Mouse (Mus musculus) forebrain, embryonic 13.5 days (tissue): ENCODE data around the gene Tbc1d4. TPM values are rescaled to one million over a fixed set of nuclear protein-coding genes. Genes with fewer than 3 reads are reported as not detected.
A peak's percentile ranks its signal among the peaks of the same experiment; 100 is the strongest.

Source experiments
- ATAC-seq: fragments of 200-750 bp; cut with Nextera tagmentation; 2 replicates; pipeline ENCODE4 v1.8.0; 2017
- H3K27ac ChIP-seq: fragments of 300-500 bp; sonication (generic); 2 replicates; pipeline ENCODE4 v1.5.1; 2015; ENCODE audit warnings: inconsistent platforms, mild to moderate bottlenecking, moderate library complexity
- H3K27me3 ChIP-seq: fragments of 300-500 bp; sonication (generic); 2 replicates; pipeline ENCODE4 v1.6.1; 2015; ENCODE audit warnings: mild to moderate bottlenecking, inconsistent platforms
- H3K36me3 ChIP-seq: fragments of 300-500 bp; sonication (generic); 2 replicates; pipeline ENCODE4 v1.6.1; 2015; ENCODE audit warnings: mild to moderate bottlenecking, inconsistent platforms; ENCODE audit not compliant: poor library complexity, severe bottlenecking
- H3K4me1 ChIP-seq: fragments of 300-500 bp; sonication (generic); 2 replicates; pipeline ENCODE4 v1.6.1; 2015; ENCODE audit warnings: inconsistent platforms
- H3K4me2 ChIP-seq: fragments of 300-500 bp; sonication (generic); 2 replicates; pipeline ENCODE4 v1.6.1; 2015; ENCODE audit warnings: inconsistent platforms, mild to moderate bottlenecking, moderate library complexity
- H3K4me3 ChIP-seq: fragments of 300-500 bp; sonication (generic); 2 replicates; pipeline ENCODE4 v1.5.1; 2015; ENCODE audit warnings: mild to moderate bottlenecking, inconsistent platforms
- H3K9ac ChIP-seq: fragments of 300-500 bp; sonication (generic); 2 replicates; pipeline ENCODE4 v1.6.1; 2015; ENCODE audit warnings: mild to moderate bottlenecking, inconsistent platforms
- H3K9me3 ChIP-seq: fragments of 300-500 bp; sonication (generic); replicated peaks from 2 replicates; pipeline ENCODE4 v1.6.1; 2016; ENCODE audit warnings: inconsistent platforms
- WGBS: fragments of 180-500 bp; shearing (Covaris S2); methylation state at CpG from one replicate; pipeline ENCODE4 v1.1.7; 2015; 5-methylcytosine and 5-hydroxymethylcytosine counted together
- polyA plus RNA-seq: library from polyadenylated mRNA; unstranded; fragments of >200 nt; fragmentation: Nextera tagmentation; extraction: Ambion mirVana; gene quantifications from 2 replicates; pipeline ENCODE4 v1.2.1, GENCODE M21; 2015

The Tbc1d4 gene
- polyA plus RNA-seq, 1 experiment from 2014 or later, result 7.3 TPM

DNA sequence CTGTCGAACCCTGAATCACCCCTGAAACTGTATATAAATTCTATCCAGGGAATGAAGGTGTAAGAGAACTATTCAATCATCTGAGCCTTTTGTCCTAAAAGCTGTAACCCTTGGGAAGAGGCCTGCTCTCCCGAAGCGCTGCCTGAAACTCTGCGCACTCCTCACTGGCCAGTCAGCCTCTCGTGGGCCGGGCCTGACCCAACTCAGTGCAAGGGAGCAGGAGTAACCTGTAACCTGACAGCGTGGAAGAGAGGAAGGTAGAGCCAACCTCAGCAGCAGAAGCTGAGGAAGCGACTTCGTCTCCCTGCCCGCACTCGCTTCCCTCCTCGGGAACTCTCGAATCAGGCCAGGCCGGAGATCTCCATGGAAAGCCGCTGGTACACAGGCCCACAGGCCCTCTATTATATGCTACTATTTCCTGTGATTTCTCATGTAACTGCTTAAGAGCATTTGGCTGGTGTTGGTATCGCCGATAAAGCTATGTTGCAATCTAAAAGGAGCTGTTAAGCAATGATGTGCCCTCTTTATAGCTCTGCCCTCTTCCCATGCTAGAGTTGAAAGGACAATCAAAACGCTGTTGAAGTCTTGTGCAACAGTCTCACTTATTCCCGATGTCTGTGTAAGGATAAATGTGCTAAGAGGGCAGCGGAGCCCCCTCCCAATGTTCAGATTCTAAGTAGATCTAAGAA, 60.0 kb downstream of the Tbc1d4 start:
- H3K9ac ChIP-seq, result no peak overlapping the region

GRCm38 (mm10) chr14:101541863-101542262, 67.1 kb downstream of the Tbc1d4 start:
- no peaks in the 10 kb centered on the region for H3K27me3 ChIP-seq
- WGBS, result 89% methylated on average over 9 of the region's 9 CpGs
- H3K4me2 ChIP-seq, result no peak overlapping the region
- H3K27ac ChIP-seq, result no peak overlapping the region
- H3K4me1 ChIP-seq, result no peaks in the 10 kb centered on the region
- no peak overlapping the region for H3K9ac ChIP-seq
- no peaks in the 10 kb centered on the region for H3K9me3 ChIP-seq
- H3K4me3 ChIP-seq, result no peak overlapping the region
- no peak for ATAC-seq
- no peaks in the 10 kb centered on the region for H3K36me3 ChIP-seq

More for the DNA sequence above, 60.0 kb downstream of the Tbc1d4 start:
- Histone ChIP-seq H3K36me3 (no peaks in the 10 kb centered on the region), H3K27ac (no peak overlapping the region), H3K9me3 (no peaks in the 10 kb centered on the region), H3K4me2 (no peak overlapping the region), H3K4me1 (no peaks in the 10 kb centered on the region), H3K27me3 (no peaks in the 10 kb centered on the region), H3K4me3 (no peak overlapping the region)
- ATAC-seq, result no peak
- 85% methylated on average over 20 of the region's 20 CpGs for WGBS

DNA sequence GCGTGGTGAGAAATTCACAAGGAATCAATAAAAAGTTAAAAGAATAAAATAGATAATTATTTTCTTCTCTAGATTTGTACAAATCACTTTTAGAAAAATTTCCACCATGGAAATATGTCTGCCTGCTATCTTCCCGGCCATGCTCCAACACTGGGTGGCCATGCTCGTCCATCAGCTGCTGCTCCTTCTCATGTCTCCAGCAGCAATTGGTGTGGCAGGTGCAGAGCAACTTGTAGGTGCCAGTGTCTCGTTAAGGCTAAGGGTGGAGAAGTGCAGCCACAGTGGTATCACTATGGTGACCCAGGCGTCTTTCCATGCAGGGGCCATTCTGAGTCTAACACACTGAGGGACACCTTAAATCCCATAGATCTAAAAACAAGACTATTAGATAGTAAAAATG, 67.8 kb downstream of the Tbc1d4 start:
- Histone ChIP-seq H3K27me3 (no peaks in the 10 kb centered on the region), H3K27ac (no peak overlapping the region), H3K36me3 (no peaks in the 10 kb centered on the region), H3K4me2 (no peak overlapping the region), H3K9ac (no peak overlapping the region), H3K9me3 (no peaks in the 10 kb centered on the region), H3K4me1 (no peaks in the 10 kb centered on the region), H3K4me3 (no peak overlapping the region)
- no peak for ATAC-seq
- WGBS, result 80% methylated on average over 5 of the region's 5 CpGs

DNA sequence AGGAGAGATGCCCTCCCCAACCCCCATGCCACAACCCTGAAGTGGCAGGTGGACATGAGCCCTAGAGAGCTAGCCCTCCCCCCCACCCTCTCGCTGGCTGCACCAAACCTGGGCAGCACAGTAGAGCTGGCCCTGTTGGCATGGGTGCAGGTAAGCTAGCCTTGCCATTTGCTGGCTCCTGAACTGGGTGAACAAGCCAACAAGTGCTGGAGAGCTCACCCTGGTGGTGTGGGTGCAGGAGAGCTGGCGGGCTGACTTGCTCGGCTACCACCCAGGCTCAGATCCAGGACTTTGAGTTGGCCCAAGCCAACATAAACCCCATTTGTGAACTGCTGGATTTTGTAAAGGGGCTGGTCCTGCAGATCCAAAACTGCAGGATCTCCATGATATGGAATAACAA, 68.5 kb downstream of the Tbc1d4 start:
- H3K27ac ChIP-seq, result no peak overlapping the region
- H3K9ac ChIP-seq, result no peak overlapping the region
- H3K4me3 ChIP-seq, result no peak overlapping the region
- WGBS, result 92% methylated on average over 3 of the region's 3 CpGs
- no peaks in the 10 kb centered on the region for H3K4me1 ChIP-seq
- no peak overlapping the region for H3K4me2 ChIP-seq
- H3K9me3 ChIP-seq, result no peaks in the 10 kb centered on the region
- no peaks in the 10 kb centered on the region for H3K27me3 ChIP-seq
- ATAC-seq, result no peak
- H3K36me3 ChIP-seq, result no peaks in the 10 kb centered on the region

- Histone ChIP-seq H3K27me3 (no peaks in the 10 kb centered on the region), H3K9ac (no peak overlapping the region), H3K27ac (no peak overlapping the region), H3K4me1 (no peaks in the 10 kb centered on the region), H3K36me3 (no peaks in the 10 kb centered on the region), H3K4me2 (no peak overlapping the region), H3K9me3 (no peaks in the 10 kb centered on the region), H3K4me3 (no peak overlapping the region)
- ATAC-seq, result peak; percentile 63; the same call in 1 of the 2 replicates
- WGBS, result 53% methylated on average over 2 of the region's 2 CpGs
Observed at GRCm38 (mm10) chr14:101537906-101538305, 71.1 kb downstream of the Tbc1d4 start.

DNA sequence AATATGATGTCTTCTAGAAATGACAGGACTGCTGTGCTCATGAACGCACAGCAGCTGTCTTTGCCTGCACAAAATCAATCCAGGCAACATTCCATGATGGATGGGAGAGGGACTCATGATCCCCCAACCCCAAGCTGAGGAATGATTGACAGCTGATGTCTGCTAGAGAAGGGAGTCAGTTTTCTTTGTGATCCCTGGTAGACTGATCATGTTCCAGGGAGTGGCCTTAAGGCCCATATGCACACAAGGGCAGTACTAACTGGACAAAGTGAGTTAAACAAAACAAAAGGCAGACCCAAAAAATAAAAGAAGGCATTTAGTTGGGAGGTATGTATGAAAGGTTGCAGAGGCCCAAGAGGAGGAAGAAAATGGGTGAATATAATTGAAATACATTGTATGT, 71.6 kb downstream of the Tbc1d4 start:
- Histone ChIP-seq H3K9ac (no peak overlapping the region), H3K36me3 (no peaks in the 10 kb centered on the region), H3K9me3 (no peaks in the 10 kb centered on the region), H3K27ac (no peak overlapping the region), H3K27me3 (no peaks in the 10 kb centered on the region), H3K4me1 (no peaks in the 10 kb centered on the region), H3K4me2 (no peak overlapping the region), H3K4me3 (no peak overlapping the region)
- ATAC-seq, result no peak
- WGBS, result 94% methylated on average over 1 of the region's 1 CpGs

- Histone ChIP-seq H3K4me2 (no peak overlapping the region), H3K27ac (no peak overlapping the region), H3K9ac (no peak overlapping the region), H3K27me3 (no peaks in the 10 kb centered on the region), H3K36me3 (no peaks in the 10 kb centered on the region), H3K9me3 (no peaks in the 10 kb centered on the region), H3K4me3 (no peak overlapping the region), H3K4me1 (no peaks in the 10 kb centered on the region)
- 70% methylated on average over 7 of the region's 7 CpGs for WGBS
- no peak for ATAC-seq
Observed at GRCm38 (mm10) chr14:101532090-101532695, 76.8 kb downstream of the Tbc1d4 start.

- Histone ChIP-seq H3K9me3 (no peaks in the 10 kb centered on the region), H3K4me3 (no peak overlapping the region), H3K36me3 (no peaks in the 10 kb centered on the region), H3K27me3 (no peaks in the 10 kb centered on the region), H3K4me1 (no peaks in the 10 kb centered on the region), H3K4me2 (no peak overlapping the region), H3K9ac (no peak overlapping the region), H3K27ac (no peak overlapping the region)
- ATAC-seq, result no peak
- 74% methylated on average over 2 of the region's 2 CpGs for WGBS
Observed at GRCm38 (mm10) chr14:101530455-101530854, 78.5 kb downstream of the Tbc1d4 start.

- Histone ChIP-seq H3K9ac (no peak overlapping the region), H3K9me3 (no peaks in the 10 kb centered on the region), H3K36me3 (no peaks in the 10 kb centered on the region), H3K27ac (no peak overlapping the region), H3K27me3 (no peaks in the 10 kb centered on the region), H3K4me3 (no peak overlapping the region), H3K4me1 (no peaks in the 10 kb centered on the region), H3K4me2 (no peak overlapping the region)
- ATAC-seq, result no peak
- whole genome bisulfite sequencing, result 96% methylated on average over 6 of the region's 6 CpGs
Observed at GRCm38 (mm10) chr14:101529194-101529593, 79.8 kb downstream of the Tbc1d4 start.

DNA sequence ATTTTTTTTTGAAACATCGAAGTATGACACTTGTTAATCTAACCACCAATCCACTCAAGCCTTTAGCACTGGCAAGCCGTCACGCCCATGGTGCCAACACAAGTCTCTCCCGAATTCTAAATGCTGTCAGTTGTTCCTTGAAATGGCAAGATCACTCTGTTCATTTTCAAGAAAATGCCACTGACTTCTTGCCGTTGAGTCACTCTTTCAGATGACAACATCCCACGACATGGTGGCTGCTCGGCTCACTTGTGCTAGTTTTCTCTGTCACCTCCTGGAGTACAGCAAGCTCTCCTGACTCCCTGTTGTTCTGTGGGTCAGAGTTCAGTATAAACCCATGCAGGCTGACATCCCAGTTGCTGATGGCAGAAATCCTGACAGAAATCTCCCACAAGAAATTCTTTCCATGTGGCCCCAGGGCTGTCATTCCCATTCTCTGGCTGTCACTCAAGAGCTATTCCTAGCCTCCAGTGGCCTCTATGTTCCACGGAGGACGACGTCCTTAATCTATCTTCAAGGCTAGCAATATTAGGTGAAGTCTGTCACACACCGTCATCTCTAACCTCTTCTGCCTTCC, 81.5 kb downstream of the Tbc1d4 start:
- H3K9ac ChIP-seq, result no peak overlapping the region
- H3K4me1 ChIP-seq, result no peaks in the 10 kb centered on the region
- no peak overlapping the region for H3K4me3 ChIP-seq
- H3K36me3 ChIP-seq, result no peaks in the 10 kb centered on the region
- H3K9me3 ChIP-seq, result no peaks in the 10 kb centered on the region
- no peak for ATAC-seq
- 89% methylated on average over 11 of the region's 11 CpGs for WGBS
- no peak overlapping the region for H3K27ac ChIP-seq
- H3K27me3 ChIP-seq, result no peaks in the 10 kb centered on the region
- H3K4me2 ChIP-seq, result no peak overlapping the region

- Histone ChIP-seq H3K36me3 (no peaks in the 10 kb centered on the region), H3K9me3 (no peaks in the 10 kb centered on the region), H3K9ac (no peak overlapping the region), H3K27me3 (no peaks in the 10 kb centered on the region), H3K4me2 (no peak overlapping the region), H3K4me1 (no peaks in the 10 kb centered on the region), H3K4me3 (no peak overlapping the region), H3K27ac (no peak overlapping the region)
- ATAC-seq, result no peak
- 74% methylated on average over 1 of the region's 1 CpGs for WGBS
Observed at GRCm38 (mm10) chr14:101526478-101526877, 82.5 kb downstream of the Tbc1d4 start.

DNA sequence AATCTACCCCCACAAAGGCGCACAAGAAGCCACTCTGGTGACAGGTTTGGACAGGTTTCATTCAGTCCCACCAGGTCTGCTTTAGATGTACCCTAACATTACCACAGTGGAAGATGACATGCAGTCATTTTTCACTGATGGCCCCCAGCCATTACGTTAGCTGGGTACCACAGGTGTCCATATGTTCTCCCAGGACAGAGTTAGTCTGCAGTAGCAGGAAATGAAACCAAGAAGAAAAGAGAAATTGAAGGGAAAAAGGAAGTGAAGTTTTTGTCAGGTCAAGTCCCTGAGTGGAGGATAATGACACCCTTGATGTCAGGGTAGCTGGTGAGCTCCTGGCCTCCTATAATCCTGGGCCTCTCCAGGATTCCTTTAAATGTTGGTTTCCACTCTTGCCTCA, 89.0 kb downstream of the Tbc1d4 start:
- 87% methylated on average over 2 of the region's 2 CpGs for WGBS

More for the DNA sequence above, 89.0 kb downstream of the Tbc1d4 start:
- Histone ChIP-seq H3K9me3 (no peaks in the 10 kb centered on the region), H3K4me2 (no peak overlapping the region), H3K4me3 (no peak overlapping the region), H3K4me1 (no peaks in the 10 kb centered on the region), H3K36me3 (no peaks in the 10 kb centered on the region), H3K27me3 (no peaks in the 10 kb centered on the region), H3K27ac (no peak overlapping the region), H3K9ac (no peak overlapping the region)
- ATAC-seq, result no peak
